Mouse (Mus musculus) E14TG2a.4 (cell line): Measurements from ENCODE around the gene Ppp1r1b.

Source experiments
- H3K27me3 ChIP-seq: 2 replicates; pipeline ENCODE4 v1.6.1; 2014; ENCODE audit warnings: low read length, control low read depth; ENCODE audit not compliant: insufficient read depth
- H3K36me3 ChIP-seq: 2 replicates; pipeline ENCODE4 v1.6.1; 2014; ENCODE audit warnings: low read length, control low read depth; ENCODE audit not compliant: insufficient read depth
- H3K4me1 ChIP-seq: replicated peaks from 2 replicates; pipeline ENCODE4 v1.6.1; 2014; ENCODE audit warnings: low read depth, low read length, control low read depth
- H3K4me3 ChIP-seq: replicated peaks from 2 replicates; pipeline ENCODE4 v1.5.1; 2014; ENCODE audit warnings: mild to moderate bottlenecking, low read length
- H3K9me3 ChIP-seq: 2 replicates; pipeline ENCODE4 v1.6.1; 2014; ENCODE audit warnings: low read length, control low read depth
- CTCF ChIP-seq: conservative IDR thresholded peaks from 2 replicates; pipeline ENCODE4 v1.5.1; 2014; ENCODE audit warnings: low read length
- NANOG ChIP-seq: IDR thresholded peaks from 2 replicates; pipeline ENCODE4 v1.6.1; 2014; ENCODE audit warnings: borderline replicate concordance, low read length, mixed read lengths
- POU5F1 ChIP-seq: IDR thresholded peaks from 2 replicates; pipeline ENCODE4 v1.6.1; 2014; ENCODE audit warnings: low read length, borderline replicate concordance

Gene Ppp1r1b

DNA sequence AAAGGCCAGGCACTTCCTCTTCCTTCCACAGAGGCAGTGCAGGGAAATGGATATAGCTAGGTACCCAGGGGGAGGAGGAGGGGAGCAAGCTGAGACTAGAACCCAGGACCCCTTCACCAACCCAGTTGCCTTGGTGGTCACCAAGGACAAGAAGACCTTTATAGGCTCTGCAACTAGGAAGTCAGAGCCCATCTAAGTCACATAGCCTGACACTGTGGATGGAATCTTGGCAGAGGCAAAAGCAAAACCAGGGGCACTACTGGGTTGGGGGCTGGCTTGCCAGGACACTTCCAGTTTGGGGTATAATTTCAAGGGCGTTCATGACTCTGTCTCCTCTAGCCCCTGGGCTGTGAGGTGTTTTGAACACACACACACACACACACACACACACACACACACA is 16.8 kb upstream of the Ppp1r1b start:
- Histone ChIP-seq H3K9me3 (no peaks in the 10 kb centered on the region), H3K4me3 (no peak overlapping the region), H3K27me3 (peaks cover 100% of the 10 kb centered on the region), H3K4me1 (peaks cover 58% of the 10 kb centered on the region), H3K36me3 (no peaks in the 10 kb centered on the region)
- TF ChIP-seq CTCF = no peak
- no peak for TF ChIP-seq NANOG
- no peak for TF ChIP-seq POU5F1

DNA sequence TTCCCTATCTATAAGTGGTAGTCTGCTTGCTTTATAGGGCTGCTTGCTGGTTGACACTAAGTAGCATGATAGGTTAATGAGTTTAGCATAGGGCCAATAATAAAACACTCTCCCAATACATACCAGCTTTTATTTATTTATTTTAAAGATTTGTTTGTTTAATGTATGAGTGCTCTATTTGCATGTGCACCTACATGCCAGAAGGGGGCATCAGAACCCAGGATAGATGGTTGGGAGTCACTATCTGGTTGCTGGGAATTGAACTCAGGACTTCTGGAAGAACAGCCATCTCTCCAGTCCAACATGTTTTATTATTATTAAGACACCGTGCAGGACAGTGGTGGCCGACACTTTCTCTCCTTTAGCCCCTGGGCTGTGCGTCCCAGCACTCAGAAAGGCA is 16.0 kb upstream of the Ppp1r1b start:
- peaks cover 54% of the 10 kb centered on the region for H3K4me1 ChIP-seq
- H3K27me3 ChIP-seq = peaks cover 100% of the 10 kb centered on the region
- TF ChIP-seq CTCF (peak; percentile 45), POU5F1 (no peak), NANOG (no peak)

DNA sequence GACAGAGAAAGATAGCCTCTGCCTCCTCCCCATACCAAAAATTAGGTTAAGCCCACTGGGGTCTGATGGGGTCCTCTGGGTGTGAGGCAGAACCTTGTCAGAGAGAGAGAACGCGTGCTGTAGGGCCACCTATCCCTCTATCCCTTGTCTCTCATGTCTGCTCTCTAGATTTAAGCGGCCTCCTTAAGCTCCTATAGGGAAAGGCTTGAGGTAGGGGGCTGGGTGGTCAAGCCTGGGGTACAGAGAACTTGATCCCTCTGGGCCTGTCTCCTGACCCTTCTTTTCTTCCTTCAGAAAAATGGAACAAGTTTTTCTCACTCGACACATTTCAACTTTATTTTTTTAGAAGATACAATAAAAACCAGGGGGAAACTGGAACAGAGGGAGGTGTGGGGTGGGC is 15.4 kb upstream of the Ppp1r1b start:
- H3K4me1 ChIP-seq = peaks cover 52% of the 10 kb centered on the region
- TF ChIP-seq CTCF = no peak
- no peaks in the 10 kb centered on the region for H3K36me3 ChIP-seq
- no peak overlapping the region for H3K4me3 ChIP-seq
- no peaks in the 10 kb centered on the region for H3K9me3 ChIP-seq
- peaks cover 100% of the 10 kb centered on the region for H3K27me3 ChIP-seq

More for the DNA sequence above, 16.0 kb upstream of the Ppp1r1b start:
- Histone ChIP-seq H3K36me3 (no peaks in the 10 kb centered on the region), H3K9me3 (no peaks in the 10 kb centered on the region), H3K4me3 (no peak overlapping the region)

DNA sequence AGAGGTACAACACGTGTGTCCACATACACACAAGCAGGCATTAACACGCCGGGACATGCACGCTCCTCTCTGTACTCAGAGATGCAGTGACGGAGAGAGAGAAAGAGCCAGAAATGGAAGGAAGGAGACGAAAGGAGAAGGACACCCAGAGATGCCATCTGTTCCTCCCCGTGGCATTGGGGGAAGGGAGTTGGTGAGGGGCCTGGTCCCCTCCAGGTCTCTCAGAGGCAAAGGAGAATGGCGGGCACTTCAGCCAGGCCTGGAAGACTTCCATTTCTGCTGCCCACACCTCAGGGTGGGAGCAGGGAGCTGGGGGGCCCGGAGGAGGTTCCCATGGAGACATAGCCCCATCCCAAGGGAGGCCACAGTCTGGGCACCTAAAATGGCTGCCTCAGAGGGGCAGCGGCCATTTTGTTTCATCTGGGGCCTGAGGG is 14.9 kb upstream of the Ppp1r1b start:
- no peak for TF ChIP-seq CTCF
- no peak for TF ChIP-seq POU5F1
- TF ChIP-seq NANOG = no peak
- Histone ChIP-seq H3K4me3 (no peak overlapping the region), H3K4me1 (peaks cover 55% of the 10 kb centered on the region), H3K27me3 (peaks cover 100% of the 10 kb centered on the region), H3K36me3 (no peaks in the 10 kb centered on the region), H3K9me3 (no peaks in the 10 kb centered on the region)

DNA sequence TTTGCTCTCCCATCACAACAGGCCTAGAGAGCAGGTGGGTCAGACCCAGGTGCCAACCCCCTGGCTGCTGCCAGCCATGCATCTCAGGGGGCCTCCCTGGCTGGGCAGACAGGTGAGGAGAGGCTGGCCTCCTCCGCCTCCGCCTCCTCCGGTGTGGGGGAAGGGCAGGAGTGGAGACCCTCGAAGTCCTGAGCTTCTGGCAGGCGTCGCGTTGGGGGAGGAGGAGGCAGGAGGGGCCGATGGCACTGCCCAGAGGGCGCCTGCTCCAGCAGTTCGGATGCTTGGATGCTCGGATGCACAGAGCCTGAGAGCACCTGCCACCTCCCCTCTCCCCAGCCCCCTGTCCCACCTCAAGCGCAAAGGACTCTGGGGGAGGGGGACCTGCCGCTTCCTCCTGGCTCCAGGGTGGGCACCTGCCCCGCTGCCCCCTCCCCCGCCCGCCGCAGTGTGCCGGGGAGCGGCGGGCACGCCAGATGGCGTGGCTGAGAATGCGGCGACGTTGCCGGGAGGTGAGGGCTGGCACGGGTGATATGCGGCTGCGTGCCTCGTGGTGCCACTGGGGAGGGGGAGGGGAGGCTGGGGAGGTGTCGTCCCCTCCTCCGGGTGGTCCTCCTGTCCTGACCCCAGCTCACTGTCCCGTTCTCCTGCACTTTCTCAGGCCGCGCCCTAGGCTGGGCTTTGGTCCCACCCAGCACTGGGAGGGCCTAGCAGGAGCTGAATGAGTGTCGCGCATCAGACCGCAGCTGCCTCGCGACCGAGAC is 14.0 kb upstream of the Ppp1r1b start:
- Histone ChIP-seq H3K27me3 (peaks cover 98% of the 10 kb centered on the region), H3K9me3 (no peaks in the 10 kb centered on the region), H3K36me3 (no peaks in the 10 kb centered on the region), H3K4me1 (peaks cover 54% of the 10 kb centered on the region), H3K4me3 (peak overlapping the region; percentile 72)
- no peak for TF ChIP-seq POU5F1
- TF ChIP-seq CTCF = no peak
- no peak for TF ChIP-seq NANOG

DNA sequence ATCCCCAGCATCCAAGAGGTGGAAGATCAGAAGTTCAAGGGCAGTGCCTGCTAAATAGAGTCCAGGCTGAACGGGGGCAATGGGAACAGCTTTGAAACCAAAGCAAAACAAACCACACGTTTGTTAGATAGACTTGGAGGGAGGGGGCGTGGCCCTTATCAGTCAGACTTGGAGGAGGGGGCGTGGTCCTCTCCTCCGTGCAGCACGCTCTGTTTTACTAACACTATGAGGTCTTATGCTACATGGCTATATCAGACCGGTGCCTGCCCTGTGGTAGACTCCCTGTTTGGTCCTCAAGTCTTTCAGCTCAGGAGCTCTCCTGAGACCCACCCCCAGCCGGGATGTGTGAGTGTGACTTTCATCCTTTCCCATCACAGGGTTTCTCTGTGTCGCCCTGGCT is 13.0 kb upstream of the Ppp1r1b start:
- Histone ChIP-seq H3K36me3 (no peaks in the 10 kb centered on the region), H3K4me3 (no peak overlapping the region), H3K27me3 (peaks cover 98% of the 10 kb centered on the region), H3K9me3 (no peaks in the 10 kb centered on the region), H3K4me1 (peaks cover 59% of the 10 kb centered on the region)
- no peak for TF ChIP-seq NANOG
- TF ChIP-seq CTCF = no peak
- no peak for TF ChIP-seq POU5F1

DNA sequence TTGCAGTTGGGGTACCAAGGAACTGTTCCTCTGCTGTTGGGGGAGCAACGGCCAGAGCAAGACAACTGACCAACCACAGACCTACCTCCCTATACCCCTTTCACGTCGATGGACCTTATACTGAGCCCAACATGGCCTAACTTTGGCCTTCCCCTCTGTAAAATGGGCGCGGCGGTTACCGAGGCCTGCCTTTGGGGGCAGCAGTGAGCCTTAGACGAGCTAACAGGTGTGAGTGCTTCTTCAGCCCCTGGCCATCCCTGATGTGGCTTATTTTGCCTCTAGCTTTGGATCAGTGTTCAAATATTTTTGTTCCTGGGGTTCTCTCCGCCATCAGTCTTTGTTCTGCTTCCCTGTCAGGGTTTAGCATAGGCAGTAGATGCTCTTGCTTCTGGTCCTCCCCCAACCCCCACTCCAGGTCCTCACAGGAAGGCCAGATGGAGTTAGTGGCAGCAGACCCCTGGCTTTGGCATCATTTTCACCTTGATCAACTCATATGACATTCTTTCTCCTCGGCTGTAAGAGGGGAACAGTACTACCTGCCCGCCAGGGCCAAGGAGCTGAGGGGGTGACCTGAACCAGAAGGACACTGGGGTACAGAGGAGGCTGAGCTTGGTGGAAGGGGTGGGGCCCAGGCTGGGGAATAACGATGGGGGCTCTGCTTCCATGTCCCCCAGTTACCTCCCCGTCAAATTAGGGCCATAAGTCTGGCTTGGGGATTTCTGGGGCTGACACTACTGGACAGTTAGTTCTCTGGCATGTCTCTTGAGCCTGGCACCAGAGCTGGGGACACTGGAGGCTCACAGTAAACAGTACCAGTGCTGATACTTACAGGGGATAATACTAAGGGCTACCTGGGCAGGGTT is 11.7 kb upstream of the Ppp1r1b start:
- H3K4me1 ChIP-seq = peaks cover 53% of the 10 kb centered on the region
- TF ChIP-seq CTCF = peak; percentile 81
- TF ChIP-seq POU5F1 = no peak

DNA sequence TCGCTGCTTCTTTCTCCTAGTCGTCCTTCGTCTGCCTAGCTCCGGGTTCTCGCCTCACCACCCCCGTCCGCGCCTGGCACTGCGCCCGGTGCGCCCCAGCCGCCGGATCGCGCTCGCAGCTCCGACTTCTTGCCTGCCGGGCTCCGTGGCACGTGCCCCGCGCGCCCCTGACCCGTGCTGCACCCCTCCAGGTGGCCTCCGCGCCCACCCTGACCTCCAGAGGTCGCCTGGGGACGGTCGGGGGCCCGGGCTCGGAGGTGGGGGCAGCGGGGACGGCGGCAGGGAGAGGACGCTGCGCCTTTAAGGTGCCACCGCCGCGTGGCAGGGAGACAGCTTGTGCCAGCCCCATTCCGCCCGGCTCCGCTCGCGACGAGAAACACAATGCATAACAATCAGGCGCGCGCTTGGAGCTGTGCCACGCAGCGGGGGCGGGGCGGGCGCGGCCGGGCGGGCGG is 9.7 kb upstream of the Ppp1r1b start:
- TF ChIP-seq NANOG (no peak), POU5F1 (no peak), CTCF (no peak)
- H3K4me3 ChIP-seq = peak overlapping the region; percentile 80
- peaks cover 94% of the 10 kb centered on the region for H3K27me3 ChIP-seq
- H3K36me3 ChIP-seq = no peaks in the 10 kb centered on the region
- peaks cover 58% of the 10 kb centered on the region for H3K4me1 ChIP-seq
- H3K9me3 ChIP-seq = no peaks in the 10 kb centered on the region

More for the DNA sequence above, 11.7 kb upstream of the Ppp1r1b start:
- Histone ChIP-seq H3K9me3 (no peaks in the 10 kb centered on the region), H3K27me3 (peaks cover 97% of the 10 kb centered on the region), H3K4me3 (no peak overlapping the region), H3K36me3 (no peaks in the 10 kb centered on the region)
